Mouse (Mus musculus) mature B cell (primary cell): ENCODE results near the gene Fgd4.
"Not testable (repeated sequence)": the region's sequence is repeated elsewhere in the genome, so short reads cannot be mapped to it uniquely, and the experiment has no call there.

Source experiments
- in situ Hi-C: fragments of 300-500 bp; cut with MboI; formaldehyde crosslinking; loops from 2 replicates; pipeline ENCODE4 v1.14.3; 2019

The Fgd4 gene

GRCm38 (mm10) chr16:16542956-16543441, 57.4 kb downstream of the Fgd4 start:
- in situ Hi-C loops, result no loop called here

GRCm38 (mm10) chr16:16539396-16539795, 61.0 kb downstream of the Fgd4 start:
- in situ Hi-C loops, result not testable (repeated sequence)

- in situ Hi-C loops, result no loop called here
These were observed 65.1 kb downstream of the Fgd4 start for GRCm38 (mm10) chr16:16535232-16535631.

GRCm38 (mm10) chr16:16528014-16528413, 72.3 kb downstream of the Fgd4 start:
- in situ Hi-C loops, result no loop called here

GRCm38 (mm10) chr16:16527267-16527666, 73.1 kb downstream of the Fgd4 start:
- in situ Hi-C loops, result no loop called here

- in situ Hi-C loops, result no loop called here
These were observed 73.6 kb downstream of the Fgd4 start for GRCm38 (mm10) chr16:16526741-16527105.

GRCm38 (mm10) chr16:16526097-16526740, 74.1 kb downstream of the Fgd4 start:
- in situ Hi-C loops, result no loop called here

GRCm38 (mm10) chr16:16525266-16525904, 75.0 kb downstream of the Fgd4 start:
- in situ Hi-C loops, result no loop called here

GRCm38 (mm10) chr16:16523632-16524031, 76.7 kb downstream of the Fgd4 start:
- in situ Hi-C loops, result no loop called here

GRCm38 (mm10) chr16:16522869-16523268, 77.5 kb downstream of the Fgd4 start:
- in situ Hi-C loops, result not testable (repeated sequence)

GRCm38 (mm10) chr16:16501491-16501890, 98.9 kb downstream of the Fgd4 start:
- in situ Hi-C loops, result no loop called here

GRCm38 (mm10) chr16:16500926-16501325, 99.4 kb downstream of the Fgd4 start:
- in situ Hi-C loops, result no loop called here

GRCm38 (mm10) chr16:16498798-16499197, 101.6 kb downstream of the Fgd4 start:
- in situ Hi-C loops, result no loop called here

- in situ Hi-C loops, result no loop called here
These were observed 114.8 kb downstream of the Fgd4 start for GRCm38 (mm10) chr16:16485523-16486043.

GRCm38 (mm10) chr16:16484601-16485000, 115.7 kb downstream of the Fgd4 start:
- in situ Hi-C loops, result no loop called here

- in situ Hi-C loops, result not testable (repeated sequence)
These were observed 126.9 kb downstream of the Fgd4 start for GRCm38 (mm10) chr16:16473451-16473850.

GRCm38 (mm10) chr16:16450021-16450420, 150.3 kb downstream of the Fgd4 start:
- in situ Hi-C loops, result no loop called here

- in situ Hi-C loops, result no loop called here
These were observed 161.9 kb downstream of the Fgd4 start for GRCm38 (mm10) chr16:16438436-16438835.

- in situ Hi-C loops, result no loop called here
These were observed 177.9 kb downstream of the Fgd4 start for GRCm38 (mm10) chr16:16422456-16422855.

GRCm38 (mm10) chr16:16367217-16367616, 233.1 kb downstream of the Fgd4 start:
- in situ Hi-C loops, result not testable (repeated sequence)
